Mouse (Mus musculus): ENCODE data around the gene Map7d1.

- TF ChIP-seq CTCF (conservative IDR thresholded peaks at IDR 0.05; ENCODE audit: low read length) (no peak), NANOG (IDR thresholded peaks at IDR 0.05; ENCODE audit: borderline replicate concordance, low read length) (no peak), POU5F1 (IDR thresholded peaks at IDR 0.05; ENCODE audit: borderline replicate concordance, low read length) (no peak)
Measured at GRCm38 (mm10) chr4:126246202-126246889, 9.8 kb downstream of the Map7d1 start.

Data from E14TG2a.4 (cell line).